Mouse (Mus musculus) lung, embryonic 15.5 days (tissue): ENCODE measurements around the gene Gm21970. TPM values are rescaled to one million over a fixed set of nuclear protein-coding genes. Genes with fewer than 3 reads are reported as not detected.

Experiments
- ATAC-seq: fragments of 200-750 bp; cut with Nextera tagmentation; 2 replicates; pipeline ENCODE4 v1.8.0; 2017; ENCODE audit warnings: moderate number of reproducible peaks, borderline replicate concordance; ENCODE audit not compliant: low FRiP score, low TSS enrichment; ENCODE audit errors: extremely low read depth
- H3K27ac ChIP-seq: fragments of 300-500 bp; sonication (generic); 2 replicates; pipeline ENCODE4 v1.5.1; 2015; ENCODE audit warnings: moderate library complexity, mild to moderate bottlenecking, inconsistent platforms
- H3K27me3 ChIP-seq: fragments of 300-500 bp; sonication (generic); 2 replicates; pipeline ENCODE4 v1.6.1; 2015; ENCODE audit warnings: inconsistent platforms
- H3K36me3 ChIP-seq: fragments of 300-500 bp; sonication (generic); 2 replicates; pipeline ENCODE4 v1.6.1; 2015; ENCODE audit warnings: inconsistent platforms
- H3K4me1 ChIP-seq: fragments of 300-500 bp; sonication (generic); 2 replicates; pipeline ENCODE4 v1.6.1; 2015; ENCODE audit warnings: inconsistent platforms
- H3K4me2 ChIP-seq: fragments of 300-500 bp; sonication (generic); 2 replicates; pipeline ENCODE4 v1.6.1; 2015; ENCODE audit warnings: inconsistent platforms, mild to moderate bottlenecking, moderate library complexity
- H3K4me3 ChIP-seq: fragments of 300-500 bp; sonication (generic); 2 replicates; pipeline ENCODE4 v1.5.1; 2015; ENCODE audit warnings: mild to moderate bottlenecking, inconsistent platforms
- H3K9ac ChIP-seq: fragments of 300-500 bp; sonication (generic); 2 replicates; pipeline ENCODE4 v1.6.1; 2015; ENCODE audit warnings: inconsistent platforms
- H3K9me3 ChIP-seq: fragments of 300-500 bp; sonication (generic); 2 replicates; pipeline ENCODE4 v1.6.1; 2016; ENCODE audit warnings: inconsistent platforms
- WGBS: fragments of 180-500 bp; shearing (Covaris S2); methylation state at CpG from one replicate; pipeline ENCODE4 v1.1.7; 2015; 5-methylcytosine and 5-hydroxymethylcytosine counted together
- polyA plus RNA-seq: library from polyadenylated mRNA; unstranded; fragments of >200 nt; fragmentation: Nextera tagmentation; extraction: Ambion mirVana; gene quantifications from 2 replicates; pipeline ENCODE4 v1.2.1, GENCODE M21; 2015

Gene Gm21970
- polyA plus RNA-seq, 1 experiment from 2014 or later = not detected

DNA sequence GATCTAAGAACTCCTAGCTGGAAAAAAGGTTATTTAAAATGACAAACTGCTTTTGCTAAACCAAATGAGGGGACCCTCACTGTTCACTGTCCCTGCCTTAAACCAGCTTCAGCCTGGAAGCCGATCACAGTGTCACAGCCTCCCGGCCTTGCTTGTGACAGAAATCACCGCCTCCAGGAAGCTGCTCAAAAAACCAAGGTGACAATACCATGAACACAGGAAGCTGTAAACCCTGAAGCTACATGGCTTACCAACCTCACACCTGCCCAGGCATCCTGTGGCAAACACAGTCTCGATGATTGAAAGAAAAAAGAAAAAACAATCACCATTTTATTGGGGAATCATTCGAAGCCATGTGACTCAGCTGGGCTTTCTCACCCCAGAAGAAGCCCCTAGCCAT lies 54.0 kb downstream of the Gm21970 start:
- no peak overlapping the region for H3K9ac ChIP-seq
- no peaks in the 10 kb centered on the region for H3K9me3 ChIP-seq
- no peak for ATAC-seq
- H3K27me3 ChIP-seq = no peaks in the 10 kb centered on the region
- 67% methylated on average over 5 of the region's 5 CpGs for WGBS
- no peak overlapping the region for H3K27ac ChIP-seq
- H3K4me1 ChIP-seq = peaks cover 22% of the 10 kb centered on the region
- H3K4me3 ChIP-seq = no peak overlapping the region
- no peak overlapping the region for H3K4me2 ChIP-seq
- H3K36me3 ChIP-seq = no peaks in the 10 kb centered on the region

DNA sequence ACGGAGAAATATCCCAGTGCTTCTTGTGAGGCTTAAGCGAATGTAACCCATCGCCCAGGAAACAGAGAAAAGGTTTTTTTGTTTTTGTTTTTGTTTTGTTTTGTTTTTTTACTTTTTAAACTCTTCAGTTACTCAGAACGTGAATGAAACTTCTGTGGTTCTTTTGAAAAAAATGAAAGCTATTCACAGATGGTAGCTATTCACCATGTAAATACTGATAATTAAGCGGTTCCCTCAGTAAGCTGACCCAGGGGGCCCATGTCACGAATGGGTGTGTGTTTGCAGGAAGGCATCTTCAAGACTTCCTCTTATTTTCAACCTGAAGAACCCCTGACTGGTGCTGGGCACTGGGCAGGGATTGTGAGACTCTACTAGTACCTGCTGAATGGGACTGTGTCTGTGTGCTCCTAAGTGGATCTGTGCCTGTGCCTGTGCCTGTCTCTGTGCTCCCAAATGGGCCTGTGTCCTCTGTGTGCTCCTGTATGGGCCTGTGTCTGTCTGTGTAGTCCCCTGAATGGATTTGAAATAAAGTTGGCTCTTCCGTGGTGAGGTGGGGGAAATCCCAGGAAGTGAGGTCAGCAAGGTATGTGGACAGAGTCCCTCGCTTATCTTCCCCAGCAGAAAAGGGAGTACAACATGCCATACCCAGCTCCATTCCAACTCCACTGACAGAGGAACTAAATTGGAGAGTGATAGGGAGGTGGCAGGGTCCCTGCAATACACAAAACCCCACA lies 55.4 kb downstream of the Gm21970 start:
- H3K4me1 ChIP-seq = peaks cover 11% of the 10 kb centered on the region
- no peaks in the 10 kb centered on the region for H3K36me3 ChIP-seq
- no peak overlapping the region for H3K4me3 ChIP-seq
- H3K4me2 ChIP-seq = no peak overlapping the region
- no peak for ATAC-seq
- H3K27me3 ChIP-seq = no peaks in the 10 kb centered on the region
- no peak overlapping the region for H3K27ac ChIP-seq
- WGBS = 71% methylated on average over 8 of the region's 8 CpGs
- no peaks in the 10 kb centered on the region for H3K9me3 ChIP-seq
- H3K9ac ChIP-seq = no peak overlapping the region

DNA sequence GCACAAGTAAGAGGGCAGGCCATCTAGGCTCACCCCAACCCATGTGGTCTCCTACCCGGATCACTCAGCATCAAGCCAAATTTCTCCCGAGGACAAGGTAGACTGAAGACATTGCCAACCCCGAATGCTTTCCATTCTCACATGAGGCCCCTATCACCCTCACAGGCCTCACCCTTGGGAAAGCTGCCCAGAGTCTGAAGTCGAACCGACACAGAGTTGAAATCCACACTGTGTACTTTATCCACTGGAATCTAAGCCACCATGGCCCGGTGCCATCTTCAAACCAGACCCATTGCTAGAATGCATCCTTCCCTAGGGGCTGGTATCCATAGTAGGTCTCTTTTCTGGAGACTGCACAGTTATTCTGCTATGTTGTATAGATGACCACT lies 56.0 kb downstream of the Gm21970 start:
- peaks cover 16% of the 10 kb centered on the region for H3K4me1 ChIP-seq
- no peak overlapping the region for H3K9ac ChIP-seq
- H3K27ac ChIP-seq = no peak overlapping the region
- H3K4me3 ChIP-seq = no peak overlapping the region
- H3K4me2 ChIP-seq = no peak overlapping the region
- WGBS = 61% methylated on average over 6 of the region's 6 CpGs
- H3K9me3 ChIP-seq = no peaks in the 10 kb centered on the region
- no peak for ATAC-seq
- no peaks in the 10 kb centered on the region for H3K27me3 ChIP-seq
- no peaks in the 10 kb centered on the region for H3K36me3 ChIP-seq

DNA sequence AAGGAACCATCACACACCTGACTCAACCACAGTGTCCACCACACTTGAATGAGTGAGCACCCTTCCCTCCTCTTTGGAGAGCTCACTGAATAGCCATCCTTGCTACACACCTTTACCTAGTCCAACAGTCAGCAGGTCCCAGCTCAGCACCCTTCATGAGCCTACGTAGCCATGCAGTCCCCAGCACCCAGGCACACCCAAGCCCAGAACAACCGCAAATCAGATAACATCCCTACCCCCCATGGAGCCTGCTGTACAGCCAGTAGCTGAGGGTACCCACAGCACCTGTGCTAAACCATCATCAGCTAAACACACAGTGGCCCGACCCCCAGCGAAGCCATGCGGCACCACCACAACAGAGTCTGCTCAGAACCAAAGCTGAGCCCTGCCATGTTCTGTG lies 56.6 kb downstream of the Gm21970 start:
- Histone ChIP-seq H3K9me3 (no peaks in the 10 kb centered on the region), H3K4me1 (peaks cover 21% of the 10 kb centered on the region), H3K4me2 (no peak overlapping the region), H3K36me3 (no peaks in the 10 kb centered on the region), H3K27me3 (no peaks in the 10 kb centered on the region), H3K27ac (no peak overlapping the region), H3K4me3 (no peak overlapping the region), H3K9ac (no peak overlapping the region)
- WGBS = 89% methylated on average over 5 of the region's 5 CpGs
- peak; percentile 39; the same call in 1 of the 2 replicates for ATAC-seq

DNA sequence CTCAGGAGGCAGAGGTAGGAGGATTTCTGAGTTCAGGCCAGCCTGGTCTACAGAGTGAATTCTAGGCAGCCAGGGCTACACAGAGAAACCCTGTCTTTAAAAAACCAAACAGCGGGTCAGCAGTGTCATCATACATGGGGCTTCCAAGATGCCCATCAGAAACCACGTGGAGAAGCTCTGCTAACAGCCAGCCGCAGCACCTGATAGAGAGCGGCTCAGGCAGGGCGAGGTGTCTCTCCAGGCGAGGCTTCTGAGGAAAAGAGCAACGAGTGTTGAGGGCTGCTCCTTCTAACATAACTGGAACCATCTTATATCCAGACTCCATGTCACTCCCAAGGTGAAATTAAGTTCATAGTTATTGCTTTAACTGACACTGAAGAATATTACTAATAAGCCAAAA lies 57.4 kb downstream of the Gm21970 start:
- no peak overlapping the region for H3K9ac ChIP-seq
- ATAC-seq = no peak
- no peaks in the 10 kb centered on the region for H3K27me3 ChIP-seq
- WGBS = 77% methylated on average over 7 of the region's 7 CpGs
- no peak overlapping the region for H3K27ac ChIP-seq
- H3K9me3 ChIP-seq = no peaks in the 10 kb centered on the region
- no peaks in the 10 kb centered on the region for H3K36me3 ChIP-seq
- H3K4me3 ChIP-seq = no peak overlapping the region
- peaks cover 22% of the 10 kb centered on the region for H3K4me1 ChIP-seq
- H3K4me2 ChIP-seq = no peak overlapping the region

DNA sequence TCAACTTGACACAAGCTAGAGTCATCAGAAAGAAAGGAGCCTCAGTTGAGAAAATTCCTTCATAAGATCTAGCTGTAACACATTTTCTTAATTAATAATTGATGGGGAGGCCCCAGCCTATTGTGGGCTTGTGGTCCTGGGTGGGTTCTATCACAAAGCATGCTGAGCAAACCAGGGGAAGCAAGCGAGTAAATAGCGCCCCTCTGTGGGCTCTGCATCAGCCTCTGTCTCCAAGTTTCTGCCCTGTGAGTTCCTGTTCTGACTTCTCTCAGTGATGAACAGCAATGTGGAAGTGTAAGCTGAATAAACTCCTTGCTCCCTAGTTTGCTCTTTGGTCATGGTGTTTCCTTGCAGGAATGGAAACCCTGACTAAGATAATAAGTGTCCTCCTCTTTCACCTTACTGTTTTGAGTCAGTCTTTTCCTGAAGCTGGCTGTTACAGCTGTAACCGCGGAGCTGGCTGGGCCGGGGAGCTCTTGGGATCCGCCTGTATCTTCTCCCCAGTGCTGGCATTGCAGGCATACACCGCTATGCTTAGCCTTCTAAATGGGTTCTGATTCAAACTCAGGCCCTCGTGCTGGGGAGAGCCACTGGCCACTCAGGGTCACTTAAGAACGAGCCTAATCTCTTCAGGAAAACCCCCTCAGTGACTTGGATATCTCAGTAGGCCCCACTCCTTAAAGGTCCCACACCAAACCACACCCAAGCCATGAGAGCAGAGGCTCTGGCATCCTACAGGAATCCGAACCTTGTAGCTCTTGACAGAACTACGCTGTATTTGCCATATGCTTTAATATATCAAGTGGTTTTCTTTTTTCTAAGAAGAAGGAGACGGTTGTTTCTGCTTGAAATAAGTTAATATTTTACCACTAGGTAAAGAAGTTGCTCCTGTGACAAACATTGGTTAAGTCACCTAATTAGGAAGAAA lies 58.9 kb downstream of the Gm21970 start:
- H3K27ac ChIP-seq = peak overlapping the region; percentile 65

DNA sequence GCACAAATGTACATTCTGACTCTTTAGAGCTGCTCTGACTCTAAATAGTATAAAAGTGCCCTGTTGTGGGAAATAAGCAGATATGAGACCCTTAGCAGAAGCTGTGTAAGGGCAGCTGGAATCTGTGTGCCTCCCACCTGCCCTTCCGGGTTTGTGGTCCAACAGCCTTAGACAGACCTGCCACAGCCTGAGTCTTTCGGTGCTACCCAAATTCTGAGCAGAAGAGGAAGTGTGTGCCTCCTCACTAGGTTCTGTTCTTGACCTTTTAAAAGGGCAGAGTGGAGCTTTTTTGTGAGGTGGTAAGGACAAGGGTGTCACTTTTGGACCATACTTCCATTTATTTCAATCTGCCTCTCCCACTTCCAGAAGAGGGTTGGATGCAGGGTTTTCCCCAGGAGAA lies 60.4 kb downstream of the Gm21970 start:
- no peak overlapping the region for H3K9ac ChIP-seq
- H3K36me3 ChIP-seq = no peaks in the 10 kb centered on the region
- no peak overlapping the region for H3K4me3 ChIP-seq
- no peak for ATAC-seq
- H3K4me1 ChIP-seq = peaks cover 21% of the 10 kb centered on the region
- H3K27ac ChIP-seq = peak overlapping the region; percentile 59
- WGBS = 59% methylated on average over 2 of the region's 2 CpGs
- no peaks in the 10 kb centered on the region for H3K9me3 ChIP-seq
- H3K4me2 ChIP-seq = no peak overlapping the region
- no peaks in the 10 kb centered on the region for H3K27me3 ChIP-seq

More for the DNA sequence above, 58.9 kb downstream of the Gm21970 start:
- Histone ChIP-seq H3K27me3 (no peaks in the 10 kb centered on the region), H3K9ac (no peak overlapping the region), H3K4me1 (peaks cover 22% of the 10 kb centered on the region), H3K36me3 (no peaks in the 10 kb centered on the region), H3K4me2 (no peak overlapping the region), H3K9me3 (no peaks in the 10 kb centered on the region), H3K4me3 (no peak overlapping the region)
- no peak for ATAC-seq
- 69% methylated on average over 12 of the region's 12 CpGs for WGBS

DNA sequence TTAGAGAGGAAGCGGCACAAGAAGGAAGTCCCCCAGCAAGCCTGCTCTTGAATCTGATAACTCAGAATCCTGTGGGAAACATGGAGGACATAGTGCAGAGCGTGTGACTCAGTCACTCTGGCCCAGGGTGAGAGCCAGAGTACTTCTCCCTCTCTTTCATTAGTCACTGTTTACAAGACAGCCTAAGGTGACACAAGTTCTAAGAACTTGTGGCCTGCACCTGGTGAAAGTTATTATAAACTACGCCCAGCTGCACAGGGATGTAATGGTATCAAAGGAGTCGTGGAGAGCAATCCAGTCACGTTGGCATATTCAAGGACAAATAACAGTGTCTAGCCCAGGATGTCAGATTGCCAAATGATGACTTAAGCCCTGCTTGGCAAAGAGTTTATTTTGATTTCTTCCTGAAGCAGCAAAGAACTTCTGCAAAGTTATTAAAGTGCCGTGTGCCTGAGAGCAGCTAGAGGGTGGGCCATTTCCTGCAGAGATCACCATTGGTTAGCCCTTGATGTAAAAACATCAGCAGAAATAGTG lies 60.9 kb downstream of the Gm21970 start:
- no peaks in the 10 kb centered on the region for H3K36me3 ChIP-seq
- no peak overlapping the region for H3K4me3 ChIP-seq
- no peaks in the 10 kb centered on the region for H3K27me3 ChIP-seq
- peak; percentile 35; the same call in 1 of the 2 replicates for ATAC-seq
- no peaks in the 10 kb centered on the region for H3K9me3 ChIP-seq
- peak overlapping the region; percentile 59 for H3K27ac ChIP-seq
- no peak overlapping the region for H3K4me2 ChIP-seq
- H3K9ac ChIP-seq = no peak overlapping the region
- WGBS = 15% methylated on average over 6 of the region's 6 CpGs
- peaks cover 16% of the 10 kb centered on the region for H3K4me1 ChIP-seq

DNA sequence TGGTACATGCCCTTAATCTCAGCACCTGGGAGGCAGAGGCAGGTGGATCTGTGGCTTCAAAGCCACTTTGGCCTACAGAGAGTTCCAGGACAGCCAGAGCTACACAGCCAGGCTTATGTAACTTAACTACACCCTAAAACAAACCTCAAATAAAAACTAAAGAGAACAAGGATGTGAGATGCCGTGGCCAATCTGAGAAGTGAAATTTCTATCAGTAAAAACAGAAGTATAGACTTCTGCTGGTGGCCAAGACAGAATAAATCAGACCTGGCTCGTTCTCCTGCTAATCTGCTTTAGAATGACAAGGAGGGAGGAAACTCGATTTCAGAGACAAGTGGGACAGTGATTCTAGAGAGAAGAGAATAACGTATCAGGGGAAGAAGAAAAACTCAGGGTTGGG lies 64.3 kb downstream of the Gm21970 start:
- no peaks in the 10 kb centered on the region for H3K9me3 ChIP-seq
- ATAC-seq = no peak

DNA sequence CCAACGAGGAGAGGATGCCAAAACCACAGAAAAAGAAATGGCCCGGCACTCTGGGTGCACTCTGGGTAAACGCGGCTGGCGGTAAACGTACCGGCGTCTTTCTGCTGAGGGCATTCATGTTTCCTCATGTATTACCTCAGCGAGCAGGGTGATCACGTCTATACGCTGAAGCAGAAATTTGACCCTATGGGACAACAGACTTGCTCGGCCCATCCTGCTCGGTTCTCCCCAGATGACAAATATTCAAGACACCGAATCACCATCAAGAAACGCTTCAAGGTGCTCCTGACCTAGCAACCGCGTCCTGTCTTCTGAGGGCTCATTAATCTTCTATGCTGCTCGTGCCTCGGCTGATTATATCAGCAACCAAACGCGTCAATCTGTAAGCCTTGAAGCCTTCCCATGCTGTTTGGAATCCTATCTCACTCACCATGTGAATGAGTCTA lies 66.8 kb downstream of the Gm21970 start:
- H3K27me3 ChIP-seq = no peaks in the 10 kb centered on the region
- 53% methylated on average over 21 of the region's 21 CpGs for WGBS
- no peak overlapping the region for H3K4me3 ChIP-seq
- no peak overlapping the region for H3K4me2 ChIP-seq
- no peak overlapping the region for H3K9ac ChIP-seq
- H3K36me3 ChIP-seq = no peaks in the 10 kb centered on the region
- H3K9me3 ChIP-seq = no peaks in the 10 kb centered on the region
- ATAC-seq = no peak
- H3K4me1 ChIP-seq = no peaks in the 10 kb centered on the region
- no peak overlapping the region for H3K27ac ChIP-seq

More for the DNA sequence above, 64.3 kb downstream of the Gm21970 start:
- H3K36me3 ChIP-seq = no peaks in the 10 kb centered on the region
- 79% methylated on average over 4 of the region's 4 CpGs for WGBS
- no peak overlapping the region for H3K4me3 ChIP-seq
- no peaks in the 10 kb centered on the region for H3K27me3 ChIP-seq
- H3K27ac ChIP-seq = no peak overlapping the region
- no peak overlapping the region for H3K4me2 ChIP-seq
- no peak overlapping the region for H3K9ac ChIP-seq
- H3K4me1 ChIP-seq = peaks cover 14% of the 10 kb centered on the region

DNA sequence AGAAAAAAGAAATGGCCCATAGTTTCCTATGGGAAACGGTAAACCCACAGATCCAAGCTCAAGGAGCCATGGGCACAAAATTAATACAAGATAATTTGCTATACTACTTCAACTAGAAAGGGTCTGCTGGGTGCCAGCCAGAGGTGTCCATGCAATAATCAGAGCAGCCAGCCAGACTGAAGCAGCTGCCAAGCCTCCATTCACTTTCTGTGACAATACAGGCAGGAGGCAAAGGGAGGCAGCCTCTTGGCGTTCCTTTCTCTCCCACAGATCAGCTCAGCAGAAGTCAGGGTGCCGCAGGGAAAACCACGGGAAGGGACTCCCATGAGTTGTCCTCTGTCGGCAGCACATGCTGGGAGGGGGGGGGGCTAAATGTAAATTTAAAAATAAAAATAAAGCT lies 67.5 kb downstream of the Gm21970 start:
- no peak for ATAC-seq
- Histone ChIP-seq H3K27ac (no peak overlapping the region), H3K4me1 (no peaks in the 10 kb centered on the region), H3K4me2 (no peak overlapping the region), H3K9ac (no peak overlapping the region), H3K9me3 (no peaks in the 10 kb centered on the region), H3K4me3 (no peak overlapping the region), H3K36me3 (no peaks in the 10 kb centered on the region), H3K27me3 (no peaks in the 10 kb centered on the region)
- 66% methylated on average over 5 of the region's 5 CpGs for WGBS

DNA sequence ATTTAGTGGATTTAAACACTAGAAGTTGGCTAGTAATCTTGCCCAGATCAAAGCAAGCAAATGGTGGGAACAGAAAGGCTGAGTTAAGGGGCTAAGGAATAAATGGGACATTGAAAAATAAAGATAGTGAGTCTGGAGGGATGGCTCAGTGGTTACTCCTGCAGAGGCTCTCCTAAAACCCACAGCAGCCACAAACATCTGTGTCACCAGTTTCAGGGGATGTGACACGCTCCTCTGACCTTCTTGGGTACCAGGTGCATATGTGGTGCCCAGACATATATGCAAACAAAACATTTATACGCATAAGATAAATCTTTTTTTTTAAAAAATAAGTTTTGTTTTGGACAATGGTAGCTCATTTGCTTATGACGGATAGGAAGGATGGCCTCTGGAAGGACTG lies 67.9 kb downstream of the Gm21970 start:
- H3K9ac ChIP-seq = no peak overlapping the region
- WGBS = 83% methylated on average over 3 of the region's 3 CpGs

More for the DNA sequence above, 67.9 kb downstream of the Gm21970 start:
- no peak overlapping the region for H3K4me3 ChIP-seq
- no peaks in the 10 kb centered on the region for H3K27me3 ChIP-seq
- ATAC-seq = no peak
- H3K4me1 ChIP-seq = no peaks in the 10 kb centered on the region
- no peaks in the 10 kb centered on the region for H3K9me3 ChIP-seq
- no peaks in the 10 kb centered on the region for H3K36me3 ChIP-seq
- no peak overlapping the region for H3K4me2 ChIP-seq
- no peak overlapping the region for H3K27ac ChIP-seq
